Mouse (Mus musculus) G1E (cell line): ENCODE data around the gene Mast3. TPM values are rescaled to one million over a fixed set of nuclear protein-coding genes. Genes with fewer than 3 reads are reported as not detected.

Experiments
- ATAC-seq: 2 replicates; pipeline ENCODE4 v1.8.0; 2016; ENCODE audit warnings: mild to moderate bottlenecking; ENCODE audit not compliant: insufficient number of reproducible peaks, poor library complexity, low FRiP score, severe bottlenecking; ENCODE audit errors: extremely low read depth
- DNase-seq: peaks from one replicate; pipeline ENCODE4 v3.0.0; 2012; ENCODE audit warnings: low spot score
- H3K27me3 ChIP-seq: 2 replicates; pipeline ENCODE4 v1.6.1; 2012; ENCODE audit warnings: mild to moderate bottlenecking, low read length, inconsistent platforms; ENCODE audit not compliant: insufficient read depth
- H3K36me3 ChIP-seq: replicated peaks from 2 replicates; pipeline ENCODE3; 2012; ENCODE audit warnings: mild to moderate bottlenecking, inconsistent platforms
- H3K4me1 ChIP-seq: 2 replicates; pipeline ENCODE4 v1.6.1; 2012; ENCODE audit warnings: low read depth, low read length, inconsistent platforms, mixed read lengths; ENCODE audit not compliant: insufficient read depth
- H3K4me3 ChIP-seq: 2 replicates; pipeline ENCODE4 v1.5.1; 2012; ENCODE audit warnings: low read depth, mild to moderate bottlenecking, inconsistent platforms, low read length, moderate library complexity, mixed read lengths
- H3K9me3 ChIP-seq: replicated peaks from 2 replicates; pipeline ENCODE4 v1.6.1; 2012; ENCODE audit warnings: inconsistent platforms
- CTCF ChIP-seq: IDR thresholded peaks from 2 replicates; pipeline ENCODE4 v1.5.1; 2012; ENCODE audit warnings: low read depth, low read length, inconsistent platforms, mixed read lengths
- GATA1 ChIP-seq: IDR thresholded peaks from 2 replicates; pipeline ENCODE4 v1.6.1; 2012; ENCODE audit warnings: borderline replicate concordance, low read length, inconsistent platforms, mixed read lengths
- GATA2 ChIP-seq: IDR thresholded peaks from 2 replicates; pipeline ENCODE4 v1.6.1; 2012; ENCODE audit warnings: low read depth, low read length, inconsistent platforms, borderline replicate concordance
- POLR2AphosphoS5 ChIP-seq: IDR thresholded peaks from 2 replicates; pipeline ENCODE4 v1.6.1; 2012; ENCODE audit warnings: low read depth, low read length, inconsistent platforms; ENCODE audit not compliant: insufficient replicate concordance
- TAL1 ChIP-seq: conservative IDR thresholded peaks from 2 replicates; pipeline ENCODE4 v1.6.1; 2012; ENCODE audit warnings: low read depth, low read length, inconsistent platforms, mixed read lengths
- polyA plus RNA-seq: library from polyadenylated mRNA; stranded (reverse); fragments of >175 nt; gene quantifications from 2 replicates; pipeline ENCODE4 v1.2.3, GENCODE M21; 2012
- total RNA-seq, 2 experiments: library from RNA; stranded (forward) in 1 of 2; stranded (reverse) in 1 of 2; fragments of 200-1000 nt in 1 of 2; fragments of >200 nt in 1 of 2; fragmentation: Nextera tagmentation in 1 of 2; gene quantifications; 2 replicates each; pipeline ENCODE4 v1.2.3; 2014 to 2017

The Mast3 gene
- total and polyA plus RNA-seq, 3 experiments, result 15.7 to 323 (median 79.8) TPM

DNA sequence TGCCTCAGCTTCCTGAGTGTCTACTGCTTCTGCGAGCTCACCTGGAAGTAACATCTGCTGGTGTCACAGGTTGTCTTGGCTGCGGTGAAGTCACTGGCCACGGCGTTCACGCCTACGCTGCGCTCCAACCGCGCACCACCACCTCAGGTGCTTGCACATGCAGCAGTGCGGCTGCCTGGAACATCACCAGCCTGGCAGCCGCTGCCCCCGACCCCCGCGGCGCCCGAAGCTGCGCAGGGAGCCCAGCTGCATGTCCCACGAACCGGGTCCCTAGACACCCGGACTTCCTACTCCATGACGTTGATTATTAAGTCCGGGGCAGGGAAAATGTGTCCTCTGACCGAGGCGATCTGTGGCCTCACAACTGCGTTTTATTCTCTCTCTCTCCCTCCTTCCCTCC lies 37.6 kb upstream of the Mast3 start:
- no peak for DNase-seq
- Histone ChIP-seq H3K4me1 (peaks cover 67% of the 10 kb centered on the region), H3K27me3 (peaks cover 18% of the 10 kb centered on the region), H3K4me3 (peak overlapping the region; percentile 33; the same call in 1 of the 2 replicates), H3K9me3 (no peaks in the 10 kb centered on the region), H3K36me3 (peaks cover 2% of the 10 kb centered on the region)
- TF ChIP-seq CTCF (no peak), TAL1 (no peak), GATA1 (no peak), POLR2AphosphoS5 (no peak), GATA2 (no peak)
- ATAC-seq, result no peak

DNA sequence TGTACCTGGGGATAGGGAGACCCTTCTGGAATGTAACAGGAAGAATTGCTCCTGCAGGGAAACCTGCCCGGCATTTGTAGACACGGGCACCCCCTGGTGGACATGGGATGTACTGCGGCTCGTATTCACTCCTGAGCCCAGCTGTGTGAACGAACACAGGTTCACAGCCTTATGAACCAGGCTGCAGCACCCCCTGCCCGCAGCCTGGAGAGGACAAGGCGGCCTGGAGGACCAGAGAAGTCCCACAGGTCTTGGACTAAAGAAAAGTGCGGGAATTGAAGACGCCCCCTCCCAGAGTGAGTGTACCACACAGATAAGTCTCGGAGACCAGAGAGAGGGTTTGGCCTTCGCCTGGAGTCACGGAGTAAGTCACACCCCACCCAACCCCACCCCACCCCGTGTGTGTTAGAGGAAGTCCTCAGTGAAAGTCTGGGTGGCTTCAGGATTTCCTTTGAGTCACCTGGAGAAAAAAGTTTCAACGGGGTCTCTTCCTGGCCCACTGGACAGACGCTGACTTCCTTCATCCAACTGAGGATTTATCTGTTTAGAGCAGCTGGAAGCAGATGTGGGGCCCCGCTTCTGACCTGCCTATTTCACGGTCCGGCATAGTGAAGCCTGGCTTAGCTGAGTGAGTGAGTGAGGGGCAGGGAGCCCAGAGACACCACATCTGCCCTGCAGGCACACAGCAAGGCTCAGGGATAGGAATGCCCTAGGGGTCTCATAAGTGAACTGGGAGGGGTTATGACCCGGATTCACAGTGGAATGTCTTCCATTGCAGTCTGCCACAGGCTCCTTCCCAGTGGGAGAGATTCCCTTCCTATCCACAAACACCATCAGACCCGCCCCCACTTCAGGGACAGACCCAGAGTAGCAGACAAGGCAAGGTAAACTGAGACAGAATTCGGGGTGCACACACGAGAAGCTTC lies 36.6 kb upstream of the Mast3 start:
- no peak for ATAC-seq
- Histone ChIP-seq H3K9me3 (no peaks in the 10 kb centered on the region), H3K4me3 (peak overlapping the region; percentile 30; the same call in 1 of the 2 replicates), H3K27me3 (peaks cover 9% of the 10 kb centered on the region), H3K36me3 (peaks cover 13% of the 10 kb centered on the region), H3K4me1 (peaks cover 70% of the 10 kb centered on the region)
- DNase-seq, result peak; percentile 69
- peak; percentile 95 for TF ChIP-seq CTCF
- no peak for TF ChIP-seq GATA2

DNA sequence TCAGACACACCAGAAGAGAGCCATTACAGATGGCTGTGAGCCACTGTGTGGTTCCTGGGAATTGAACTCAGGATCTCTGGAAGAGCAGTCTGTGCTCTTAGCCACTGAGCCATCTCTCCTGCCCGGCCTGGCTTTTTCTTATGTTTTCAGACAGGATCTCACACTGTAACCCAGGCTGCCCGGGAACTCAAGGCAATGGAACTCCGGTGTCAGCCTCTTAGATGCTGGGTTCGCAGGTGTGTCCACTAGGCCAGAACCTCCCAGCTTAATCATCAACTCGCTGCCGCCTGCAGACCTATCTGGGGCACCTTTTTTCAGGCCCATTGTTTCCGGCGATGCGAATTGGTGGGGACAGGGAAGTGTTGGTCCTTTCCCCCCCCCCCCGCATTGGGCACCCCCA lies 35.7 kb upstream of the Mast3 start:
- no peak for TF ChIP-seq CTCF
- no peak for TF ChIP-seq TAL1
- TF ChIP-seq POLR2AphosphoS5, result no peak
- no peak for TF ChIP-seq GATA2
- no peak for TF ChIP-seq GATA1
- Histone ChIP-seq H3K4me3 (peak overlapping the region; percentile 30; the same call in 1 of the 2 replicates), H3K27me3 (peaks cover 4% of the 10 kb centered on the region; the same call in 1 of the 2 replicates), H3K36me3 (peaks cover 21% of the 10 kb centered on the region), H3K4me1 (peaks cover 76% of the 10 kb centered on the region), H3K9me3 (no peaks in the 10 kb centered on the region)
- ATAC-seq, result no peak
- DNase-seq, result no peak

DNA sequence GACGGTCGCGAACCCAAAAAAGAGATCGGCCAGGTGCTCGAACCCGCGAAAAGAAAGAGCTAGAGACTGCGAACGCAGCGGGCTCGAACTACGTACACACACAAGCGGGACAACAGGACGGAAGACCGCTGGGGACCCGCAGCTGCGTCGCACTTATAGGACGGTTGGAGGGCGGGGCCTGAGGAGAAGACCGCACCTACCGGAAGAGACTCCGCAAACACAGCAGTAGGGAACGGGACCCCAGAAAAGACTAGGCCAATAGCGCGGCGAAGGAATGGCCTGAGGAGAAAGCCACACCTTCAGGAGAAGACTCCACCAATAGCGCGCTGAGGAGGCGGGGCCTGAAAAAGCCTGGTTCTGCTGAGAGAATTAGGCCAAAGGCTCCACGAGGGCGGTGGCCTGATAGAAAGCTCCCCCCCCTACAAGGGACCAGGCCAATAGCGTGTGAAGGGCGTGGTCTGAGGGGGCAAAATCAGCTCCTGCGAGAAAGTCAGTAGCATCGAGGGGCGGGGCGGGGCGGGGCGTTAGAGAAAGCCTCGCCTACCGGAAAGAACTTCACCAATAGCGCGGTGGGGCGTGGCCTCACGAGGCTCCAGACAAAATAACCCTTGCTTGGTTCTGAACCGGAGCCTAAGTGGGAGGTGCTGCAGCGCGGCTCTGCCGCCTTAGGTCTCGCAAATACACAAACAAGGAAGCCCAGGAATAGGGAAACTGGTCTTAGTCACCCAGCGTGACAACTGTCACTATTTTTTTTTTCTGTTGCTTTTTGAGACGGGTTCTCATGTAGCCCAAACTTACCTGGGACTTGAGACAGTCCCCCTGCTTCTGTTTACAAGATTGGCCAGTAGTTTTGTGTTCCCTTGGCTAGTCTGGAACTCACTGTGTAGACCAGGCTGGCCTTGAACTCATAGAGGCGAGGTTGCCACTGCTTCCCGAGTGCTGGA lies 34.8 kb upstream of the Mast3 start, which contains the start of gene Arrdc2:
TSS of gene Arrdc2 (minus strand) at position 313 of the 944 bp plus-strand sequence.
- TF ChIP-seq POLR2AphosphoS5, result peak; percentile 89
- TF ChIP-seq GATA2, result no peak
- H3K4me1 ChIP-seq, result peaks cover 80% of the 10 kb centered on the region
- no peaks in the 10 kb centered on the region for H3K27me3 ChIP-seq
- ATAC-seq, result peak; percentile 93
- DNase-seq, result peak; percentile 97
- H3K9me3 ChIP-seq, result no peaks in the 10 kb centered on the region
- H3K4me3 ChIP-seq, result peak within 1 kb of the TSS; percentile 88
- H3K36me3 ChIP-seq, result peaks cover 30% of the 10 kb centered on the region

DNA sequence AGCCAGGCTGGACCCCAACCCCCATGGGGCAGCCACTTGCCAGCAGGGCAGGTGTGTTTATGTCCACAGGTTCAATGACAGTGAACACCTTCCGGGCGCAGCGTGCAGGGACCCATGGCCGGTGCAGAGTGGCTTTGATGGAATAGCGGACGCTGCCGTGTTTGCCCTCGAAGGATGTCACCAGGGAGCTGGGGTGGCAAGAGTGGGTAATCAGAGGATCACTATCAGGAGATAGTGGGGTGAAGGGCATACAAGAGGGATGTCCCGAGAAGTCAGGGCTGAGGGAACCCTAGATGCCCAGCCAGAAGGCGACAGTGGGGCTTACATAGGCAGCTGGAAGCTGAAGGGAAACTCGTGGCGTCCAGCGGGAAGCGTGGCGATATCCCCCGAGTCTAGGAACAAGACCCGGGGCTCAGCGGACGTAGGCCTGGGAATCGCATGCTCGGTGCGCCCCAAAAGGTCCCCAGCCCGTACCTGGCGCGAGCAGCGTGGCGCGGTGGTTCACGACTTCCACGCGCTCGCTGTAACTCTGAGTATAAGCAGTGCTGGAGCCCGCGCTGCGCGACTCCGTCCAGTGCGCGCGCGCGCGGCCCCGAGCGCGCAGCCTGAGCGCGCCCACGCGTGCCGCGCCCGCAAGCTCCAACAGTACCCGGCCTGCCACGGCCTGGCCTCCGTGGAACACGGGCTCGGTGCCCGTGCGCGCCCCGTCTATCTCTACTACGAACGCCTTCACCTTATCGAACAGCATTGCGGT lies 34.0 kb upstream of the Mast3 start:
- H3K4me3 ChIP-seq, result peak overlapping the region; percentile 88
- ATAC-seq, result no peak
- DNase-seq, result no peak

DNA sequence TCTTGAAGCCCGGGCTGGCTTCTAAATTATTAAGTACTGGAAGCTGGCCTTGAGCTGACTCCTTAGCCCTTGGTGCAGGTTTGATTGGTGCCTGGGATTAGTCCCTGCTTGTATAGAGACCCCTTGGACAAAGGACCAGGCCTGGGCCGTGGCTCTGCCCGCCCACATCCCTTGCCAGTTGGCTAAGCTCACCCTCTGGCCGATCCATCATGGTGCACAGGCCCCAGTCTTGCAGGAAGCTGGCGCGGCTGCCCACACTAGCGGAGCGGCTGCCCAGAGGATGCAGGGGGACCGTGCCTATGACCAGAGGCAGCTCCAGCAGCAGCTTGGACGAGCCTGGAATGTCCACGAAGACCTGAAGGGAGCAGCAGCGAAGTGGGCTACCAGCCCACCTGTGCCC lies 31.8 kb upstream of the Mast3 start:
- Histone ChIP-seq H3K27me3 (peaks cover under 1% of the 10 kb centered on the region; the same call in 1 of the 2 replicates), H3K9me3 (no peaks in the 10 kb centered on the region), H3K36me3 (peaks cover 44% of the 10 kb centered on the region), H3K4me3 (peak overlapping the region; percentile 13; the same call in 1 of the 2 replicates), H3K4me1 (peaks cover 58% of the 10 kb centered on the region)
- ATAC-seq, result no peak
- TF ChIP-seq GATA1 (no peak), TAL1 (no peak), CTCF (no peak), POLR2AphosphoS5 (no peak)
- no peak for DNase-seq

More for the DNA sequence above, 34.0 kb upstream of the Mast3 start:
- Histone ChIP-seq H3K4me1 (peaks cover 73% of the 10 kb centered on the region), H3K27me3 (no peaks in the 10 kb centered on the region), H3K36me3 (peaks cover 37% of the 10 kb centered on the region), H3K9me3 (no peaks in the 10 kb centered on the region)
- TF ChIP-seq GATA1, result no peak
